Mouse (Mus musculus) gastrocnemius, postnatal 10 days (tissue): ENCODE measurements around the gene Clba1. TPM values are rescaled to one million over a fixed set of nuclear protein-coding genes. Genes with fewer than 3 reads are reported as not detected.

Experiments used
- DNase-seq: peaks from one replicate; pipeline ENCODE4 v3.0.0; 2021; ENCODE audit warnings: mixed read lengths
- total RNA-seq, 2 experiments: library from RNA; stranded (reverse); gene quantifications; 2 replicates each; pipeline ENCODE4 v1.2.3; 2021

Gene Clba1
- total RNA-seq, 2 experiments from 2014 or later: 0.75 to 1.7 TPM

GRCm38 (mm10) chr12:112794998-112795397 lies 13.7 kb upstream of the Clba1 start:
- DNase-seq: no peak

GRCm38 (mm10) chr12:112795466-112796104 lies 13.2 kb upstream of the Clba1 start:
- DNase-seq: no peak

DNA sequence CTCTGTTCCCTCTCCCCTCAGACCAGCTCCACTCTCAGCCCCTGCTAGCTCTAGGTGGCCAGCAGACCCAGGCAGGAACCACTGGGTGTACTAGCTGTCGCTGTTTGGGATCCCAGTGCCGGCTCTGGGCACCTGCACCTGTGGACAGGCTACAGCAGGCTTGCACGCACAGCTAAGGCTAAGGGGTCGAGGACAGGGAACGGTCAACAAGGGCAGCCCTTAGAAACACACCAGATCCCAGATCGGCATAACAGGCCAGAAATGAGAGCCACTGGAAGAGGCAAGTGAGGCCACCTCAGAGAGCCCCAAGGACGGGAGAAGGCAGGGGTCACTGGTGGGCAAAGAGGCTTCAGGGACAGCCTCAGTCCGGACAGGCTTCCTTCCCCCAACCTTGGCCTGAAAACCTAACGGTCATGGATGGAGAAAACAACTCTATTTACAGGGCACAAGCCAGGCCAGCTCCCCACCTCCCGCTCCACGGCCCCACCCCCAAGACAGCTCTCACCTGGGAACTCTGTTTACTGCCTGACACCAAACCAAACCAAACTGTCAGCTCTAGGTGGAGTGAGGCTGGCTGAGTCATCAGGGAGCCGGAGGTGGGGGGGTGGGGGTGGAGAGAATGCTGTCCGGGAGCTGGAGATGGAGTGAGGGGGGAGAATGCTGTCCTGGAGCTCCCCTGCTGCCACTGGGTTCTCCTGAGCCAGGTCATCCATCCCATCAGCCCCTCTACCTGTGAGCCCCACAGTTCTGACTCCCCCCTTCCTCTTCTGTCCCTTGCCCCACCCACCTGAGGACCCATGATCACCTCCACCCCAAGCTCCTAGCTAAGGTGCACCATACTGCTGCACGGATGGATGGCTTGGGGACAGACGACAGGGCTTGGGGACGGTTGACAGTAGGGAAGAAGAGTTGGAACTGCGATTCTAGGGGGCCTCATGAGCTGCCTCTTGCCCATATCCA lies 11.9 kb upstream of the Clba1 start:
- DNase-seq: no peak

GRCm38 (mm10) chr12:112797672-112798331 lies 10.9 kb upstream of the Clba1 start:
- no peak for DNase-seq

DNA sequence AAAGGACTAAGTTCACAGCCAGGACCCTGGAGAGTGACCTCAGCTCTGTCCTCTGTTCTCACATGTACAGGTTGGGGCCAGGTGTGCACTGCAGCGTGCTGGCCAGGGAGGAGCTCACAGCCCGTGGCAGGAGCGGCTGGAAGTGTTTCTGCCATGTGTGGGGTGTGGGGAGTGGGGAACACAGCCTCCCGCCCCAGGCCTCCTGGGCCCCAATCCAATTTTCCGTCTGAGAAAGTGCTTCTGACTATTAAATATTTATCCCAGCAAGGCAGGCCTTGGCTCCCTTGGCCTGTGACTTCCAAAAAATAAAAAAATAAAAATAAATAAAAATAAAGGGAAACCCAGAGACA lies 10.4 kb upstream of the Clba1 start:
- no peak for DNase-seq

- no peak for DNase-seq
Measured at GRCm38 (mm10) chr12:112798716-112799115, 10.0 kb upstream of the Clba1 start.

- no peak for DNase-seq
Measured at GRCm38 (mm10) chr12:112799237-112799970, 9.3 kb upstream of the Clba1 start.

DNA sequence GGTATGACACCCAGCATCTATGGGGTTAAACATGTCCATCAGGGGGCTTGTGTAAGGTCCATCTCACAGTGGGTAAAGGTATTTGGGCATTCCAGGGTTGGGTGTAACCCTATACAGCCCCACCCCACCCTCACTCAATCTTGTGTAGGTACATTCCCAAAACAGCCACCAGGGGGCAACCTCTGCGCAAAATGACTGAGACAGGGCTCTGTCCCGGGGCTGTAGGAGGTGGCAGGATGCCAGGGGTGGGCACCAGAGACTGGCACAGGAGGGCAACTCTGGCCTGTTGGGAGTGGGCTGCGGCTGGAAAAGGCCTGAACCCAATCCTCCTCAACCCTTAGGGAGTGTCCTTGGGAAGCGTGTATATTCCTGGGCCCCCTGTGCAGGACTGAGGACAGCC lies 8.3 kb upstream of the Clba1 start:
- peak; percentile 78 for DNase-seq

GRCm38 (mm10) chr12:112801864-112802846 lies 6.6 kb upstream of the Clba1 start, which contains the start of gene Ahnak2:
TSS of gene Ahnak2 (minus strand) at chr12:112802657.
- peak; percentile 58 for DNase-seq

GRCm38 (mm10) chr12:112802917-112803316 lies 5.8 kb upstream of the Clba1 start:
- DNase-seq: no peak

- DNase-seq: no peak
Measured at GRCm38 (mm10) chr12:112804046-112804445, 4.7 kb upstream of the Clba1 start.

DNA sequence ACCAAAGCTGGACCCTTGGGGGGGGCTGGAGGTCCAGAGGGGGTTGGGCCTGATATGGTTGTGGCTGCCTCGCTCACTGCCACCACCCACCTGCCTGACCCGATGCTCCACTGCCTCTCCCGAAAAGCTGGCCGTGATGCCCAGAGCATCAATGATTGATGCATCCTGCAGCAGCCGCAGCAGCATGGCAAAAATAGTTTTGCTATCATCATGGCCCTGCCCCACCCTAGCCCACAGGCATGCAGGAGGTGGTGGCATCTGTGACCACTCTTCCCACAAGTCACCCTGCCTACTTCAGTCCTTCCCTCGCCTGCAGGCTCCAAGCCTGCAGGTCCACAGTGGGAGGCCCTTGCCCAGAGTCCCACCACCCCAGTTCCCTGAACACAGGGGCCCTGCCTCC lies 2.7 kb upstream of the Clba1 start:
- DNase-seq: no peak

DNA sequence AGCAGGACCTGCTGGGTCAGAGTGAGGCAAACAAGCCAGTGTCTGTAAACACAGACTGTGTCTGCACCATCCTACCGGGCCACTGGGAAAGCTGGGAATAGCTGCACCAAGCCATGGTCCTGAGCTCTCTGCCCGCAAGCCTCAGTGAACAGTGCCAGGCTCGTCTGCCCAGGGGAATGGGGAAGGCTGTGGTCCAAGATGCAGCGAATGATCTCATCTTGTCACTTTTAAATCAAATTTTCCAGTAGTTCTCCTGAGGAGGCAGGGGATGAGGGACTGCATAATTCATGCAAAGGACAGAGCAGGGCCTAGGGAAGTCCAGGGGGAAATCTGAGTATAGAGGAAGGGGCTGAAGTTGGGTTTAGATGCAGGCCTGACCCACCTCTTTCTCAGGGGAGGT lies 941 bp upstream of the Clba1 start:
- no peak for DNase-seq

GRCm38 (mm10) chr12:112808212-112808586 lies 538 bp upstream of the Clba1 start:
- no peak for DNase-seq

- no peak for DNase-seq
Measured at GRCm38 (mm10) chr12:112809641-112810040, 904 bp downstream of the Clba1 start.

- no peak for DNase-seq
Measured at GRCm38 (mm10) chr12:112810092-112810885, 1.6 kb downstream of the Clba1 start.

- no peak for DNase-seq
Measured at GRCm38 (mm10) chr12:112813370-112813769, 4.6 kb downstream of the Clba1 start.

- no peak for DNase-seq
Measured at GRCm38 (mm10) chr12:112814682-112815470, 6.1 kb downstream of the Clba1 start.

GRCm38 (mm10) chr12:112816294-112816693 lies 7.6 kb downstream of the Clba1 start:
- peak; percentile 48 for DNase-seq
